Mouse (Mus musculus): ENCODE data around the gene Ccdc177.

Ccdc177 gene

GRCm38 (mm10) chr12:80785597-80785996 is 25.1 kb upstream of the Ccdc177 start:
- intact Hi-C loops (cut with DNase I): no loop called here

- intact Hi-C loops (cut with DNase I): no loop called here
Measured at GRCm38 (mm10) chr12:80785005-80785404, 24.5 kb upstream of the Ccdc177 start.

- intact Hi-C loops (cut with DNase I): loop anchor here (2.0 kb wide), 1 partner anchor 111 kb away; no protein-coding TSS in a partner anchor
Measured at GRCm38 (mm10) chr12:80783889-80784288, 23.4 kb upstream of the Ccdc177 start.

GRCm38 (mm10) chr12:80782892-80783291 is 22.4 kb upstream of the Ccdc177 start:
- intact Hi-C loops (cut with DNase I): loop anchor here (2.0 kb wide), 1 partner anchor 112 kb away; no protein-coding TSS in a partner anchor

GRCm38 (mm10) chr12:80782190-80782589 is 21.7 kb upstream of the Ccdc177 start:
- intact Hi-C loops (cut with DNase I): loop anchor here (2.0 kb wide), 1 partner anchor 113 kb away; no protein-coding TSS in a partner anchor

- intact Hi-C loops (cut with DNase I): no loop called here
Measured at GRCm38 (mm10) chr12:80779760-80780159, 19.3 kb upstream of the Ccdc177 start.

- intact Hi-C loops (cut with DNase I): no loop called here
Measured at GRCm38 (mm10) chr12:80778188-80778936, 17.9 kb upstream of the Ccdc177 start.

- intact Hi-C loops (cut with DNase I): no loop called here
Measured at GRCm38 (mm10) chr12:80776046-80776634, 15.7 kb upstream of the Ccdc177 start.

GRCm38 (mm10) chr12:80774786-80775185 is 14.3 kb upstream of the Ccdc177 start:
- intact Hi-C loops (cut with DNase I): no loop called here

- intact Hi-C loops (cut with DNase I): loop anchor here (1.0 kb wide), 1 partner anchor 126 kb away; no protein-coding TSS in a partner anchor
Measured at GRCm38 (mm10) chr12:80769697-80770096, 9.2 kb upstream of the Ccdc177 start.

GRCm38 (mm10) chr12:80764116-80764515 is 3.6 kb upstream of the Ccdc177 start:
- intact Hi-C loops (cut with DNase I): loop anchor here (5.0 kb wide), 1 partner anchor 37 kb away; no protein-coding TSS in a partner anchor

- intact Hi-C loops (cut with DNase I): loop anchor here (5.0 kb wide), 1 partner anchor 36 kb away; no protein-coding TSS in a partner anchor
Measured at GRCm38 (mm10) chr12:80762982-80763381, 2.5 kb upstream of the Ccdc177 start.

- intact Hi-C loops (cut with DNase I): loop anchor here (5.0 kb wide), 1 partner anchor 33 kb away; no protein-coding TSS in a partner anchor
Measured at GRCm38 (mm10) chr12:80759713-80760395, 633 bp downstream of the Ccdc177 start.

- intact Hi-C loops (cut with DNase I): no loop called here
Measured at GRCm38 (mm10) chr12:80759387-80759712, 1.1 kb downstream of the Ccdc177 start.

GRCm38 (mm10) chr12:80758559-80759386 is 1.7 kb downstream of the Ccdc177 start:
- intact Hi-C loops (cut with DNase I): no loop called here

GRCm38 (mm10) chr12:80757751-80758558 is 2.5 kb downstream of the Ccdc177 start:
- intact Hi-C loops (cut with DNase I): no loop called here

GRCm38 (mm10) chr12:80751556-80751955 is 8.9 kb downstream of the Ccdc177 start:
- intact Hi-C loops (cut with DNase I): no loop called here

- intact Hi-C loops (cut with DNase I): no loop called here
Measured at GRCm38 (mm10) chr12:80746031-80746813, 14.3 kb downstream of the Ccdc177 start.

GRCm38 (mm10) chr12:80744614-80745013 is 15.9 kb downstream of the Ccdc177 start:
- intact Hi-C loops (cut with DNase I): no loop called here
